Mouse (Mus musculus) heart, adult 2 months (tissue): ENCODE results near the gene Tnpo1. TPM values are rescaled to one million over a fixed set of nuclear protein-coding genes. Genes with fewer than 3 reads are reported as not detected.

Experiments
- DNase-seq, 2 experiments: peaks; one replicate each; pipeline ENCODE4 v3.0.0; 2021
- H3K27ac ChIP-seq: fragments of 200-600 bp; 2 replicates; pipeline ENCODE4 v1.8.1; 2022
- H3K27me3 ChIP-seq: fragments of 200-500 bp; 2 replicates; pipeline ENCODE4 v1.6.1; 2012; ENCODE audit warnings: mild to moderate bottlenecking, low read length, inconsistent platforms, mixed read lengths; ENCODE audit not compliant: control insufficient read depth, insufficient read depth
- H3K36me3 ChIP-seq: fragments of 200-500 bp; 2 replicates; pipeline ENCODE4 v1.6.1; 2012; ENCODE audit warnings: low read length, inconsistent platforms; ENCODE audit not compliant: control insufficient read depth, insufficient read depth
- H3K4me1 ChIP-seq: fragments of 200-500 bp; 2 replicates; pipeline ENCODE4 v1.6.1; 2011; ENCODE audit warnings: low read length; ENCODE audit not compliant: control insufficient read depth, insufficient read depth
- H3K4me3 ChIP-seq: fragments of 200-600 bp; 2 replicates; pipeline ENCODE4 v1.8.1; 2022
- H3K79me2 ChIP-seq: fragments of 200-500 bp; replicated peaks from 2 replicates; pipeline ENCODE4 v1.6.1; 2012; ENCODE audit warnings: mild to moderate bottlenecking, inconsistent platforms, low read length, moderate library complexity, mixed read lengths; ENCODE audit not compliant: control insufficient read depth, insufficient read depth
- H3K9ac ChIP-seq: fragments of 200-500 bp; 2 replicates; pipeline ENCODE4 v1.6.1; 2012; ENCODE audit warnings: low read depth, mild to moderate bottlenecking, control low read depth, inconsistent platforms, low read length, mixed read lengths
- CTCF ChIP-seq: fragments of 200-600 bp; IDR thresholded peaks from 2 replicates; pipeline ENCODE4 v1.8.1; 2022; ENCODE audit warnings: antibody characterized with exemption, mild to moderate bottlenecking, moderate library complexity
- EP300 ChIP-seq: fragments of 200-500 bp; IDR thresholded peaks from 2 replicates; pipeline ENCODE4 v1.6.1; 2011; ENCODE audit warnings: low read depth, low read length, control low read depth; ENCODE audit not compliant: insufficient read depth
- POLR2A ChIP-seq: fragments of 200-500 bp; IDR thresholded peaks from 2 replicates; pipeline ENCODE4 v1.6.1; 2011; ENCODE audit warnings: mild to moderate bottlenecking, low read depth, low read length, control low read depth; ENCODE audit not compliant: insufficient read depth
- WGBS: fragments of 180-500 bp; shearing (Covaris S2); methylation state at CpG from one replicate; pipeline ENCODE4 v1.1.7; 2018; 5-methylcytosine and 5-hydroxymethylcytosine counted together
- intact Hi-C: fragments of 180-260 bp; cut with DNase I; formaldehyde crosslinking; loops from one replicate; pipeline ENCODE4 v1.15.1; 2025
- polyA plus RNA-seq: library from polyadenylated mRNA; depleted of rRNA; stranded (reverse); fragments of >200 nt; gene quantifications from 2 replicates; pipeline ENCODE4 v1.2.3, GENCODE M21; 2012; rRNA removed
- total RNA-seq, 2 experiments: library from RNA; stranded (reverse); gene quantifications; 2 replicates each; pipeline ENCODE4 v1.2.3; 2021

Tnpo1 gene
- total and polyA plus RNA-seq, 3 experiments, result 16.1 to 60.4 (median 58.9) TPM

GRCm38 (mm10) chr13:98804480-98804879, 121.7 kb downstream of the Tnpo1 start:
- intact Hi-C loops, result no loop called here
- TF ChIP-seq CTCF (no peak), EP300 (no peak), POLR2A (no peak)
- DNase-seq, result no peak
- Histone ChIP-seq H3K4me3 (no peak overlapping the region), H3K27me3 (no peaks in the 10 kb centered on the region), H3K4me1 (peaks cover 5% of the 10 kb centered on the region), H3K27ac (no peak overlapping the region), H3K36me3 (peaks cover 23% of the 10 kb centered on the region), H3K9ac (no peak overlapping the region), H3K79me2 (peaks cover 8% of the 10 kb centered on the region)
- 60% methylated on average over 1 of the region's 1 CpGs for WGBS

GRCm38 (mm10) chr13:98803699-98804098, 122.5 kb downstream of the Tnpo1 start:
- WGBS, result 64% methylated on average over 4 of the region's 4 CpGs
- Histone ChIP-seq H3K4me3 (no peak overlapping the region), H3K27me3 (no peaks in the 10 kb centered on the region), H3K79me2 (peaks cover 8% of the 10 kb centered on the region), H3K36me3 (peaks cover 23% of the 10 kb centered on the region), H3K9ac (no peak overlapping the region), H3K4me1 (peaks cover 5% of the 10 kb centered on the region), H3K27ac (no peak overlapping the region)
- intact Hi-C loops, result no loop called here
- TF ChIP-seq EP300 (no peak), CTCF (no peak), POLR2A (no peak)
- no peak for DNase-seq

DNA sequence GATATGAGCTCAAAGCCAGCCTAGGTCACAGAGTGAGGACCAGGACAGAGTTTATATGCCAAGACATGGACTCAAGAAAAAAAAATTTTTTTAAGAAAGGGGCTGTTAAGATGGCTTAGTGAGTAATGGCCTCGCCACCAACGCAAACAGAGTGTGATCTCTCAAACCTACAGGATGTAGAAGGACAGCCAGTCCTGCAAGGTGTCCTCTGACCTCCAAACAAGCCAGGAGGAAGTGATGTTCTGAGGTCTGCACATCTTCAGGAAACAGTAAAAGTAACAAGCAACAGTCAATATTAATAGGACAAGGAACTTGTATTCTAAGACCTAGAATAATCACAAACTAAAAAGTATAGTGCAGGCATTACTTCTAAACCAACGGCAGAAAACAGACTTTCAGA, 123.2 kb downstream of the Tnpo1 start:
- Histone ChIP-seq H3K79me2 (peaks cover 10% of the 10 kb centered on the region), H3K27ac (no peak overlapping the region), H3K9ac (no peak overlapping the region), H3K4me1 (peaks cover 4% of the 10 kb centered on the region), H3K36me3 (peaks cover 21% of the 10 kb centered on the region), H3K27me3 (no peaks in the 10 kb centered on the region), H3K4me3 (no peak overlapping the region)
- TF ChIP-seq EP300 (no peak), CTCF (no peak), POLR2A (no peak)
- WGBS, result 51% methylated on average over 3 of the region's 3 CpGs
- intact Hi-C loops, result no loop called here
- no peak for DNase-seq

DNA sequence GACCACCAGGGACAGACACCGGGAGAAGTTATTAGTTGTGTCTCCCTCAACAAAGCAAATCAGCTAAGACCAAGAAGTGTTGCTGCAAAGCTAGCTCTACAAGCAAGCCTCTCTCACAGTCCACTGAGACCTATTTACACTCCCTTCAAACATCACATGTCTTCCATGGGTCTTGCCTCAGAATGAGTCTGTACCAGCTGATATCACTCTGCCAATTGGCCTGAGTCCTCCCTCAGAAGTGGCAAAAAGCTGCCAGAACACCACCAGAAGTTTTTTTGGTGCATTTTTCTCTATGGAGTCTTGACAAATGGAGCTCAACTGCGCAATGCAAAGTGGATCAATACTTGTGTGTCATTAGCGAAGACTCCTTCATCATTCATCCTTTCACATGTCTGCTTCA, 130.7 kb downstream of the Tnpo1 start:
- H3K79me2 ChIP-seq, result peaks cover 10% of the 10 kb centered on the region
- H3K27ac ChIP-seq, result no peak overlapping the region
- intact Hi-C loops, result no loop called here
- WGBS, result 97% methylated on average over 3 of the region's 3 CpGs
- H3K9ac ChIP-seq, result no peak overlapping the region
- DNase-seq, result no peak
- peaks cover 13% of the 10 kb centered on the region for H3K36me3 ChIP-seq
- no peaks in the 10 kb centered on the region for H3K27me3 ChIP-seq
- TF ChIP-seq EP300 (no peak), CTCF (no peak), POLR2A (no peak)
- peaks cover 3% of the 10 kb centered on the region for H3K4me1 ChIP-seq
- no peak overlapping the region for H3K4me3 ChIP-seq

DNA sequence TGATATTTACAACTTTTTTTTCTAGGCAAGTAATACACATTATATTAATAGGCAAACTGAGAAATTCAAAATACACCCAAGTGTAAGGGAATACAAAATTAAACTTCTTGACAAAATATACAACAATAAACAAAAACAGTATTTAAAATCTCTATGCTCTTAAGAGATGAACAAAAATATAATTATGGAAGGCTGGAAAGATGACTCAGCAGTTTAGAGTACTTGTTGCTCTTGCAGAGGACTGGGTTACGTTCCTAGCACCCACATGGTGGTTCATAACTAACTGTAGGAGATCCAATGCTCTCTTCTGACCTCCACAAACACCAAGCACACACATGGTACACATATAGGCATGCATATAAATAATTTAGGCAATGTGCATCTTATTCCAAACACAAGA, 133.3 kb downstream of the Tnpo1 start:
- DNase-seq, result no peak
- Histone ChIP-seq H3K27me3 (no peaks in the 10 kb centered on the region), H3K9ac (no peak overlapping the region), H3K4me3 (no peak overlapping the region), H3K27ac (no peak overlapping the region), H3K79me2 (peaks cover 5% of the 10 kb centered on the region), H3K4me1 (peaks cover 3% of the 10 kb centered on the region), H3K36me3 (peaks cover 11% of the 10 kb centered on the region)
- intact Hi-C loops, result no loop called here
- WGBS, result 91% methylated on average over 1 of the region's 1 CpGs
- TF ChIP-seq POLR2A (no peak), CTCF (no peak), EP300 (no peak)

GRCm38 (mm10) chr13:98791693-98792092, 134.5 kb downstream of the Tnpo1 start:
- no peaks in the 10 kb centered on the region for H3K27me3 ChIP-seq
- H3K27ac ChIP-seq, result no peak overlapping the region
- no peak for TF ChIP-seq POLR2A
- no peak for TF ChIP-seq CTCF
- no peak for TF ChIP-seq EP300
- peaks cover 15% of the 10 kb centered on the region for H3K36me3 ChIP-seq
- no peak overlapping the region for H3K4me3 ChIP-seq
- peaks cover 3% of the 10 kb centered on the region for H3K4me1 ChIP-seq
- intact Hi-C loops, result no loop called here
- peaks cover 3% of the 10 kb centered on the region for H3K79me2 ChIP-seq
- H3K9ac ChIP-seq, result no peak overlapping the region
- 98% methylated on average over 1 of the region's 1 CpGs for WGBS
- no peak for DNase-seq

Other genes with a start within 250 kb of the Tnpo1 start
- 1 to 10 TPM; 4.6 to 8.1 TPM for gene Tmem171, start 231.6 kb downstream of the Tnpo1 start, total RNA-seq
- gene Tmem171, start 231.6 kb downstream of the Tnpo1 start, polyA plus RNA-seq, result 9.1 and 11.1 TPM in 2 replicates
- gene Fcho2, start 110.9 kb downstream of the Tnpo1 start, total RNA-seq, result 10 to 100 TPM; 35.4 to 37.6 TPM
- 11.8 and 17.0 TPM in 2 replicates for gene Fcho2, start 110.9 kb downstream of the Tnpo1 start, polyA plus RNA-seq
- not detected for gene 1700024P04Rik, start 58.2 kb upstream of the Tnpo1 start, total RNA-seq
- not detected in 2 replicates for gene 1700024P04Rik, start 58.2 kb upstream of the Tnpo1 start, polyA plus RNA-seq